Mouse (Mus musculus) kidney, adult 2 months (tissue): Measurements from ENCODE around the gene Prkd2.

ENCODE experiments used
- CTCF ChIP-seq: fragments of 200-500 bp; conservative IDR thresholded peaks from 2 replicates; pipeline ENCODE4 v1.5.1; 2011; ENCODE audit warnings: low read depth, mild to moderate bottlenecking, control low read depth, low read length, moderate library complexity, mixed read lengths; ENCODE audit not compliant: insufficient read depth, insufficient read length
- POLR2A ChIP-seq: fragments of 200-500 bp; IDR thresholded peaks from one replicate; pipeline ENCODE4 v1.6.1; 2011; ENCODE audit warnings: low read depth, low read length, control low read depth

DNA sequence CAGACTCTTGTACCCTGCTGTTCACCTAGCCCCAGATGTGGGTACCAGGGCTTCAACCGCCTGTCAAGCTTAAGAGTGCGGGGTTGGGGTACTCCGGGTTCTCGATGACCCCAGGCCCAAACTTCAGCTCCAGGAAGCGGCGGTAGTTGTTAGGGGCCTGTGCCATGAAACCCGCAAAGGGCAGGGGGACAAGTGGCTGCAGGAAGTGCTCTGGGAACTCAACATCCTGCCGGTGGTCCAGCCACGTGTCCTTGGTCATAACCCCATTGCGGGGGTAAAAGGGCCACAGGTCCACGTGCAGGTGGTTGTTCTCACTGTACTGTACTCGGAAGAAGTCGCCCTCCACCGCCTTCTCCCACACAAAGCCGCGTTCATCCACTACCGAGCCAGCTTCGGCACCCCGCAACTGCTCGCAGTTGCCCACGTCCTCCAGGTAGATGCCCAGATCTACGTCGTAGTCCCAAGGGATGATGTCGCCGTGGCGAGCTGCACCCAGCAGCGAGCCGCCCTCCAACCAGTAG is 32.2 kb upstream of the Prkd2 start:
- no peak for TF ChIP-seq CTCF
- TF ChIP-seq POLR2A, result no peak
